9 mouse cellular contexts compared by ENCODE assay signal in genomic region chr1:86214158-86214557, GRCm38 (mm10). TPM values are rescaled to one million over a fixed set of nuclear protein-coding genes. Genes with fewer than 3 reads are reported as not detected.
DNase-seq lines count a peak whose midpoint lies in the region; ATAC-seq and TF ChIP-seq lines count a peak whose summit lies in the region.
"Had no signal": no experiment of that assay in that cellular context is flagged by ENCODE, and none has a peak within 500 bp of the region (broad histone marks: within the 10 kb centered on the region; RNA-seq: fewer than 3 reads in every experiment).

No protein-coding gene starts in this region.

- H3K4me3 ChIP-seq in G1E (ENCODE audit: low read depth, low read length), result no peak overlapping the region
- no peak overlapping the region for H3K4me3 ChIP-seq in forebrain, postnatal 0 days (ENCODE audit: low read depth, low read length)
- no peak overlapping the region for H3K4me3 ChIP-seq in hindbrain, embryonic 11.5 days (ENCODE audit: low read depth, low read length)
- no peak overlapping the region for H3K4me3 ChIP-seq in lung, postnatal 0 days (ENCODE audit: low read depth, low read length)
- H3K4me3 ChIP-seq: midbrain, embryonic 12.5 days had no signal

- no peaks in the 10 kb centered on the region for H3K27me3 ChIP-seq in G1E (ENCODE audit: insufficient read depth, low read length)
- H3K27me3 ChIP-seq in forebrain, postnatal 0 days (ENCODE audit: insufficient read depth, low read length), result no peaks in the 10 kb centered on the region
- H3K27me3 ChIP-seq in hindbrain, embryonic 11.5 days (ENCODE audit: control insufficient read depth, insufficient read depth, low read length), result no peaks in the 10 kb centered on the region
- H3K27me3 ChIP-seq in lung, postnatal 0 days (replicated peaks; ENCODE audit: insufficient read depth, low read length), result no peaks in the 10 kb centered on the region
- H3K27me3 ChIP-seq: midbrain, embryonic 12.5 days had no signal

- ATAC-seq in G1E (ENCODE audit: extremely low read depth, insufficient number of reproducible peaks, low FRiP score, poor library complexity, severe bottlenecking), result peak; percentile 54
- ATAC-seq in forebrain, postnatal 0 days, result peak; percentile 77
- 0 out of 2 replicates have a peak, but pooled peaks have one; percentile 40 for ATAC-seq in hindbrain, embryonic 11.5 days (ENCODE audit: low FRiP score)
- peak; percentile 62 for ATAC-seq in lung, postnatal 0 days

- no peak overlapping the region for H3K9ac ChIP-seq in forebrain, postnatal 0 days
- H3K9ac ChIP-seq in hindbrain, embryonic 11.5 days (ENCODE audit: low read depth, low read length), result no peak overlapping the region
- no peak overlapping the region for H3K9ac ChIP-seq in lung, postnatal 0 days (replicated peaks; ENCODE audit: low read depth)
- H3K9ac ChIP-seq: midbrain, embryonic 12.5 days had no signal

- WGBS in forebrain, postnatal 0 days, result 4% methylated on average over 1 of the region's 1 CpGs
- 8% methylated on average over 1 of the region's 1 CpGs for WGBS in hindbrain, embryonic 11.5 days
- 0% methylated on average over 1 of the region's 1 CpGs for WGBS in lung, postnatal 0 days

- H3K36me3 ChIP-seq in G1E (replicated peaks), result peaks cover 58% of the 10 kb centered on the region
- peaks cover 69% of the 10 kb centered on the region for H3K36me3 ChIP-seq in forebrain, postnatal 0 days (ENCODE audit: insufficient read depth)
- no peaks in the 10 kb centered on the region for H3K36me3 ChIP-seq in hindbrain, embryonic 11.5 days (ENCODE audit: control insufficient read depth, insufficient read depth, low read length)
- H3K36me3 ChIP-seq in lung, postnatal 0 days (ENCODE audit: insufficient read depth, low read length), result no peaks in the 10 kb centered on the region

- no peak overlapping the region for H3K4me2 ChIP-seq in forebrain, postnatal 0 days (ENCODE audit: low read depth)
- H3K4me2 ChIP-seq in hindbrain, embryonic 11.5 days (replicated peaks; ENCODE audit: low read depth, low read length), result no peak overlapping the region
- no peak overlapping the region for H3K4me2 ChIP-seq in lung, postnatal 0 days (replicated peaks; ENCODE audit: low read depth, low read length)
- H3K4me2 ChIP-seq: midbrain, embryonic 12.5 days had no signal

- no peak overlapping the region for H3K27ac ChIP-seq in forebrain, postnatal 0 days (ENCODE audit: low read depth, low read length)
- no peak overlapping the region for H3K27ac ChIP-seq in hindbrain, embryonic 11.5 days (ENCODE audit: low read depth, low read length)
- no peak overlapping the region for H3K27ac ChIP-seq in lung, postnatal 0 days (ENCODE audit: low read length)
- H3K27ac ChIP-seq: midbrain, embryonic 12.5 days had no signal

- peak; percentile 80 for DNase-seq in G1E (ENCODE audit: low spot score)
- peak; percentile 78 for DNase-seq in c-Kit-positive CD71-negative TER-119-negative erythroid progenitor cells, embryonic 14.5 days (ENCODE audit: low read depth)
- DNase-seq in forebrain, postnatal 0 days, result peak; percentile 84
- DNase-seq in hindbrain, embryonic 11.5 days (ENCODE audit: low spot score), result peak; percentile 90
- peak; percentile 88 for DNase-seq in layer of hippocampus, adult 9-11 months
- peak; percentile 83 for DNase-seq in lung, postnatal 0 days (ENCODE audit: low spot score)
- peak; percentile 80 for DNase-seq in retina, postnatal 7 days (ENCODE audit: low read depth, low spot score)
- DNase-seq in urinary bladder, adult 18-20 months (ENCODE audit: low spot score in 2 of 2), result peak; percentile 46 to 70

- peak; percentile 100 for TF ChIP-seq CTCF in G1E (IDR thresholded peaks at IDR 0.05; ENCODE audit: low read depth, low read length)
- peak; percentile 97 for TF ChIP-seq CTCF in forebrain, postnatal 0 days (IDR thresholded peaks at IDR 0.05; ENCODE audit: low read depth)
- TF ChIP-seq CTCF in lung, postnatal 0 days (IDR thresholded peaks at IDR 0.05), result peak; percentile 99

- TF ChIP-seq EP300 in lung, postnatal 0 days (IDR thresholded peaks at IDR 0.05), result no peak

- no peaks in the 10 kb centered on the region for H3K9me3 ChIP-seq in G1E (replicated peaks)
- no peaks in the 10 kb centered on the region for H3K9me3 ChIP-seq in forebrain, postnatal 0 days (ENCODE audit: low read length)
- no peaks in the 10 kb centered on the region for H3K9me3 ChIP-seq in hindbrain, embryonic 11.5 days (ENCODE audit: control insufficient read depth, low read length)
- no peaks in the 10 kb centered on the region for H3K9me3 ChIP-seq in lung, postnatal 0 days (ENCODE audit: low read length)
- H3K9me3 ChIP-seq: midbrain, embryonic 12.5 days had no signal

- H3K4me1 ChIP-seq in G1E (ENCODE audit: insufficient read depth, low read depth, low read length), result peaks cover 30% of the 10 kb centered on the region
- no peaks in the 10 kb centered on the region for H3K4me1 ChIP-seq in forebrain, postnatal 0 days (ENCODE audit: insufficient read depth)
- H3K4me1 ChIP-seq in hindbrain, embryonic 11.5 days (replicated peaks; ENCODE audit: control insufficient read depth, insufficient read depth, low read length), result no peaks in the 10 kb centered on the region
- H3K4me1 ChIP-seq in lung, postnatal 0 days (ENCODE audit: insufficient read depth, low read depth, low read length), result no peaks in the 10 kb centered on the region; the same call in 1 of the 2 replicates
- H3K4me1 ChIP-seq: midbrain, embryonic 12.5 days had no signal

RNA-seq across cellular contexts. Expression of gene Armc9, which starts 59.6 kb away (rescaled TPM):
- 11.2 and 15.0 TPM in 2 replicates for total RNA-seq in G1E (2014; fragmentation: Nextera tagmentation)
- total RNA-seq in G1E (2017), result 8.0 and 12.3 TPM in 2 replicates
- polyA plus RNA-seq in G1E (2012), result 4.0 and 4.8 TPM in 2 replicates
- total RNA-seq in forebrain, postnatal 0 days (2014; rRNA removed), result 25.9 and 29.1 TPM in 2 replicates
- polyA plus RNA-seq in forebrain, postnatal 0 days (2015; fragmentation: Nextera tagmentation; extraction: Ambion mirVana), result 30.8 and 35.2 TPM in 2 replicates
- 33.9 and 36.1 TPM in 2 replicates for polyA plus RNA-seq in hindbrain, embryonic 11.5 days (2014; fragmentation: Nextera tagmentation; extraction: Ambion mirVana)
- 8.7 and 9.8 TPM in 2 replicates for polyA plus RNA-seq in lung, postnatal 0 days (2015; fragmentation: Nextera tagmentation; extraction: Ambion mirVana)
